Mouse (Mus musculus) hindbrain, embryonic 12.5 days (tissue): ENCODE data around the gene Apopt1. TPM values are rescaled to one million over a fixed set of nuclear protein-coding genes. Genes with fewer than 3 reads are reported as not detected.
A peak's percentile ranks its signal among the peaks of the same experiment; 100 is the strongest.
"Not testable (repeated sequence)": the region's sequence is repeated elsewhere in the genome, so short reads cannot be mapped to it uniquely, and the experiment has no call there.

Experiments
- ATAC-seq: fragments of 200-750 bp; cut with Nextera tagmentation; 2 replicates; pipeline ENCODE4 v1.8.0; 2017; ENCODE audit warnings: moderate TSS enrichment; ENCODE audit not compliant: low FRiP score
- H3K27ac ChIP-seq: fragments of 300-500 bp; sonication (generic); 2 replicates; pipeline ENCODE4 v1.5.1; 2016; ENCODE audit warnings: mild to moderate bottlenecking
- H3K27me3 ChIP-seq: fragments of 300-500 bp; sonication (generic); 2 replicates; pipeline ENCODE4 v1.6.1; 2016; ENCODE audit warnings: mild to moderate bottlenecking
- H3K36me3 ChIP-seq: fragments of 300-500 bp; sonication (generic); 2 replicates; pipeline ENCODE4 v1.6.1; 2016; ENCODE audit warnings: mild to moderate bottlenecking
- H3K4me1 ChIP-seq: fragments of 300-500 bp; sonication (generic); 2 replicates; pipeline ENCODE4 v1.6.1; 2016
- H3K4me2 ChIP-seq: fragments of 300-500 bp; sonication (generic); replicated peaks from 2 replicates; pipeline ENCODE4 v1.6.1; 2016; ENCODE audit warnings: mild to moderate bottlenecking
- H3K4me3 ChIP-seq: fragments of 300-500 bp; sonication (generic); 2 replicates; pipeline ENCODE4 v1.5.1; 2016; ENCODE audit warnings: mild to moderate bottlenecking
- H3K9ac ChIP-seq: fragments of 300-500 bp; sonication (generic); 2 replicates; pipeline ENCODE4 v1.6.1; 2016; ENCODE audit warnings: mild to moderate bottlenecking, moderate library complexity
- H3K9me3 ChIP-seq: fragments of 300-500 bp; sonication (generic); replicated peaks from 2 replicates; pipeline ENCODE4 v1.6.1; 2016; ENCODE audit warnings: mild to moderate bottlenecking
- WGBS: fragments of 180-500 bp; shearing (Covaris S2); methylation state at CpG from one replicate; pipeline ENCODE4 v1.1.7; 2016; 5-methylcytosine and 5-hydroxymethylcytosine counted together
- polyA plus RNA-seq: library from polyadenylated mRNA; unstranded; fragments of >200 nt; fragmentation: Nextera tagmentation; extraction: Ambion mirVana; gene quantifications from 2 replicates; pipeline ENCODE4 v1.2.1, GENCODE M21; 2016

The Apopt1 gene
- polyA plus RNA-seq, 1 experiment from 2014 or later = 54.0 TPM

DNA sequence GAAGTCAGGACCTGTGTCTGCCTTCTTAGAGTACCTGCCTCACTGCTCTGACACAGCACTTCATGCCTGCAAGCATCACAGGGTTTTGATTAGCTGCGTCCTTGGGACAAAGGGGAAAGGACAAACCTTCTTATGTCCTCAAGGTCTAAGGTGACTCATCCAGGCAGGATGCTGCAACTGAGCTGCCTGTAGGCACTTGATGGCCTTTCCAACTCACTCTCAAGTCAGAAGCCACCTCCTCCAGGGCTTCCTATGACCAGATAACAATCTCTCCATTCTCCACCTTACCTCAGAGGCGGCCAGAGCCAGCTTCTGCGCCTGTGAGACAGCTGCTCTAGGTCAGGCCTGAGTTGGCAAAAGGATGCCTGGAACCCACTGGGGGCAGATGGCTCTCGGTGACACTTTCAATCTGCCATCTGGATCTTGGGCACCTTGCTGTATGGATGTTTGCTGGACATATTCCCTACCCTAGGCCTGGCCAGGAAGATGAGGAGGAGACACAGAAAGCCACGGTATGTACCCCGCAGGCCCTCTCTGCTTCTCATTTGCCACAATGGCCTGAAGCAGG, 14.6 kb upstream of the Apopt1 start:
- no peak overlapping the region for H3K27ac ChIP-seq
- H3K9ac ChIP-seq = no peak overlapping the region; the same call in 1 of the 2 replicates
- H3K4me2 ChIP-seq = no peak overlapping the region
- peaks cover 36% of the 10 kb centered on the region for H3K4me1 ChIP-seq
- ATAC-seq = no peak
- WGBS = 68% methylated on average over 6 of the region's 6 CpGs
- no peaks in the 10 kb centered on the region for H3K27me3 ChIP-seq
- no peaks in the 10 kb centered on the region for H3K36me3 ChIP-seq
- no peaks in the 10 kb centered on the region for H3K9me3 ChIP-seq
- H3K4me3 ChIP-seq = no peak overlapping the region

DNA sequence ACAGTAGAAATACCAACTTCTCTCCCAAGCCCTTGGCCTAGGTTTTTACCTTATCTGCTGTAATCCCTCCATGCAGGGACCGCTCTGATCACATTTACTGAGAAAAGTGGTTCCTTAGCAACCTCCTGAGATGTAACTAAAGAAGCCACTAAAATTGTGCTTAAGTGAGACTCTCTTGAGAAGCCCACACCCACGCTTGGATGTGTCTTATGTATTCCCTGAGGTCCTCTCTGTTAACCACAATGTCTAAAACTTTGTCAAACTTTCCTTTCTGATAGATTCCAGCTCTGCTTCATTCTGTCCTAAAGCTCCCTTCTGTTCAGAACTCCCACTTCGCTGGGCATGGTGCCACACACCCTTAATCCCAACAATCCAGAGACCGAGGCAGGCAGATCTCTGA, 13.5 kb upstream of the Apopt1 start:
- WGBS = 90% methylated on average over 4 of the region's 4 CpGs

DNA sequence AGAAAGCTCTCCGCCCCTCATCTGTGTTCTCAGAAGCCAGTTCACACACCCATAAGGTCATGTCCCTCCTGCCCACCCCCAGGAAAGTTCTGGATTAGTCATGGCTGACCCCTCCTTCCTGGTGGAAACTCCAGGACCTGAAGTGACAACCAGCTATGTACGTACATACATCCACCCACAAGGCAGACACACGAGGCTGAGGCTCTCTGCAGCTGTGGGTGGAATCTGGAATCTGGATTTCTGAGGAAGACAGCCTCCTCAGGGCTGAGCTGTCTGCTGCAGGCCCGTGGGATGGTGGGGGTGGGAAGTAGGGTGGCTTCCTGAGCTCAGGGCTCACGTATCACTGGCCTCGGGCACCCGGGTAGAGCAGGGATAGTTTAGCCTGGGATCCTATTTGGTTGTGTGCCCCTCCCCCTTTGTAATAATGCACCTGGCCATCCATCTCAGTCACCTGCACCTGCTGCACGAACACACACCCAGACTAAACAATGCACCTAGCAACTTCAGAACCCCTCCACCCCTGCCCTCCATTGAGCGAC, 12.1 kb upstream of the Apopt1 start:
- Histone ChIP-seq H3K4me3 (no peak overlapping the region), H3K4me1 (peaks cover 13% of the 10 kb centered on the region), H3K4me2 (no peak overlapping the region), H3K27me3 (no peaks in the 10 kb centered on the region), H3K27ac (no peak overlapping the region), H3K9ac (no peak overlapping the region), H3K9me3 (no peaks in the 10 kb centered on the region), H3K36me3 (no peaks in the 10 kb centered on the region)
- WGBS = 72% methylated on average over 9 of the region's 9 CpGs
- no peak for ATAC-seq

More for the DNA sequence above, 13.5 kb upstream of the Apopt1 start:
- Histone ChIP-seq H3K27ac (no peak overlapping the region), H3K4me3 (no peak overlapping the region), H3K4me1 (peaks cover 25% of the 10 kb centered on the region), H3K27me3 (no peaks in the 10 kb centered on the region), H3K4me2 (no peak overlapping the region), H3K9me3 (no peaks in the 10 kb centered on the region), H3K9ac (no peak overlapping the region), H3K36me3 (no peaks in the 10 kb centered on the region)
- ATAC-seq = no peak

DNA sequence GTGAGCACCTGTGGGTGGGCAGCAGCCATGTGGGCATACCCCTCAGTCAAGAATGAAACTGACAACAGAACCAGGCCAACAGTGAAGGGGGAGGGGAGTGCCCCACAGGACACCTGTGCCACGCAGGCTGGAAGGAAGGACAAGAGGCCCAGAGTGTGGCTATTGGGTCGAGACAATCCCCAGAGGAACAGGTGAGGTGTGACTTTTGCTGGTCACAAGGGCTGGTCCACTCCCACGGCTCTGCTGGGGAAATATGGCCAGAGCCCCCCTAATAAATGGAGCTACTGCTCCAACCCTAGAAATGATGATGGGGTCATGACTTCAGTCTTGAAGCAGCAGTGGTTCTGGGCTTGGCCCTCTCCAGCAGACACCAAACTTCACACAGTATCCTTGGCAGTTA, 9.8 kb upstream of the Apopt1 start:
- WGBS = 83% methylated on average over 3 of the region's 3 CpGs
- ATAC-seq = no peak
- H3K9me3 ChIP-seq = no peaks in the 10 kb centered on the region
- peaks cover 12% of the 10 kb centered on the region for H3K36me3 ChIP-seq
- no peak overlapping the region for H3K27ac ChIP-seq
- no peaks in the 10 kb centered on the region for H3K27me3 ChIP-seq
- H3K4me2 ChIP-seq = no peak overlapping the region
- 0 out of 2 replicates have a peak, but pooled peaks cover 8% of the 10 kb centered on the region for H3K4me1 ChIP-seq
- no peak overlapping the region for H3K9ac ChIP-seq
- no peak overlapping the region for H3K4me3 ChIP-seq

DNA sequence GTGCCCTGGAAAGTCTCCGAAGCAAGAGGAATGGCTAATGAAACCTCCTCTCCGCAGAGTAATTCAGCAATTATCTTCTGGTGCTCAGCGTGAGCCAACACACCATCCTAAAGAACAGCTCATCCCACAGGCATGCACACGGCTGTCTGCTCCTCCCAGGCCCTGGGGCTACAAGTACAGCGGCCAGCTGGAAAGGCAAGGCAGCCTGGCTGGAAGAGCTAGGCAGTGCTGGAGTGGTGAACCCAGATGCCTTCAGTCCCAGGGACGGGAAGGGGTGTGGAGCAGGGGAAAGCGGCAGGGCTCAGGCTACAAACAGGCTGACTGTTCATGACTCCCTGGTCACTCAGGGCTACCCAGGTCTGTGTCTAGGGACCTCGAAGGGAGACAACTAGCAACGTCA, 8.5 kb upstream of the Apopt1 start:
- ATAC-seq = peak; percentile 46; the same call in 1 of the 2 replicates
- no peak overlapping the region for H3K9ac ChIP-seq
- 0 out of 2 replicates have a peak, but pooled peaks cover 2% of the 10 kb centered on the region for H3K4me1 ChIP-seq
- H3K27ac ChIP-seq = peak overlapping the region; percentile 2; the same call in 1 of the 2 replicates
- WGBS = 57% methylated on average over 9 of the region's 9 CpGs
- peaks cover 23% of the 10 kb centered on the region for H3K36me3 ChIP-seq
- no peak overlapping the region for H3K4me2 ChIP-seq
- no peaks in the 10 kb centered on the region for H3K9me3 ChIP-seq
- no peaks in the 10 kb centered on the region for H3K27me3 ChIP-seq
- H3K4me3 ChIP-seq = no peak overlapping the region

DNA sequence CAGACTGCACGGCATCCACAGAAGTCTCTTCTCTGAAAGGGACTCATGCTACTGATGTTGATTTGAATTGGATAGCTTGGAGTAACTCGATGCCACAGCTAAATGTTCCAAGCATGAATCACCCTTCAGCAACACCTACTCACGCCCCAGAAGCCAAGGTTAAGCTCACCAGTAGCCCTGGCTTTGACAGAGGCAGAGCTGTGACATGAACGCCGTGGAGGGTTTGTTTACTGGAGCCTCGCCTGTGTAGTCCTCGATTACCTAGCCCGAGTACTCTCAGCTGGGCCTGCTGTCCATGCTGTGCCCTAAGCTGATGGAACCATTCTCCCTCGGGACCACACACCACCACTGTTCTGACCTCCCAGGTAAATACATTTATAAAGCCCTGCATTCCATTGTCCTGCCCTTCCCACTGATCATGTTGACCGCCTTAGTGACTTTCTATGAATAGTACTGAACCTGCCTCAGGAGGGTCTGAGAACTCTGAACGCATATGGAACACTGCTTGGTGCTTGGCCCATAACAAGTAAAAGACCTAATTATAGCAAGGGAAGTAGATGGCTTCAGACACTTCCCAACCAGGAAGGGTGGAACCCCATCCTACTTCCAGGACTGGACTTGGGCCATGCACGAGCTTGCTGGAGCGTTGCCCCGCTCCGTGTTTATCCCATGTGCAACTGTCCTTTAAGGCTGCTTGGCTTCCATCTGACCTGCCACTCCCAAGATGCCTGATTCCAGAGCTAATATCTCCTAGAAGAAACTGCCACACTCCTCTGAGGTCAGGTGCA, 7.7 kb upstream of the Apopt1 start:
- WGBS = 79% methylated on average over 15 of the region's 15 CpGs
- peaks cover 31% of the 10 kb centered on the region for H3K36me3 ChIP-seq
- H3K9ac ChIP-seq = no peak overlapping the region
- 0 out of 2 replicates have a peak, but pooled peaks cover 2% of the 10 kb centered on the region for H3K4me1 ChIP-seq
- H3K4me2 ChIP-seq = no peak overlapping the region
- H3K4me3 ChIP-seq = no peak overlapping the region
- no peaks in the 10 kb centered on the region for H3K27me3 ChIP-seq
- H3K27ac ChIP-seq = no peak overlapping the region
- no peaks in the 10 kb centered on the region for H3K9me3 ChIP-seq
- no peak for ATAC-seq

DNA sequence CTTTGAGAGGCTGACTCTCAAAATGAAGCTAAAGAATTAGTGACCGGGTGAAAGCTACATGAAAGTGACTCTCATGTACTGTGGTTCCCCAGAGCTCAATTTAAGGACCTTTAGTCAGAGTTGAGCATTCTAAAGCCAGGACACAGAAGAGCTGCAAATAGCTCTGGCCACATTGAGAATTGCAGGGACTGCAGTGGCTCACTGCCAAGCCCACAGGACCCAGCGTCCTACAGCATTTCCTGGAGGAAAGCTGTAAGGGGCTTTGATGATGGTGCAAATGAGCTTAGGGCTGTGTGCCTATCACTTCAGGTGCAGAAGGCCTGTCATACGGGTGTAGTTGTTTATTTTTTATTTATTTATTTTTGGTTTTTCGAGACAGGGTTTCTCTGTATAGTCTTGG, 4.9 kb upstream of the Apopt1 start:
- H3K36me3 ChIP-seq = peaks cover 40% of the 10 kb centered on the region
- H3K27me3 ChIP-seq = no peaks in the 10 kb centered on the region
- WGBS = 82% methylated on average over 4 of the region's 4 CpGs
- H3K9me3 ChIP-seq = no peaks in the 10 kb centered on the region
- no peak for ATAC-seq
- H3K4me1 ChIP-seq = peaks cover 14% of the 10 kb centered on the region
- no peak overlapping the region for H3K27ac ChIP-seq
- H3K9ac ChIP-seq = no peak overlapping the region
- no peak overlapping the region for H3K4me2 ChIP-seq
- H3K4me3 ChIP-seq = no peak overlapping the region

DNA sequence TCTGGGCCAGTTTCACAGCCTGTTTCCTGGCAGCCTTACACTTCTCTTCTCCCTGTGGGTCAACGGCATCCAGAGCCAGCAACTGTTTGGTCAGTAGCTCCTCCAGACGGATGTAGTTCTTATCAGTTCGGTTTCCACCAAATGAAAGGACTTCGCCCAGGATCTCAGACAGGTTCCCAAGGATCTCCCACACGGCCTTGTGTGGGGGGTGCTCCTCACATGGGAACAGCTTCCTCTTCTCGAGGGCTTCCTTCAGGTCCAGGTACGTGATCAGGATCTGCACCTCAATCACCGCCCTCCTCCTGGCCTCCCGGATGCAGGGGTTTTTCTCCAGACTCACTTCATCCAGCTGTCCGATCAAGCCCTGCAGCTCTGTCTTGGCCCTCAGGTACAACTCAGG, 3.0 kb upstream of the Apopt1 start:
- H3K9me3 ChIP-seq = no peaks in the 10 kb centered on the region
- H3K27me3 ChIP-seq = no peaks in the 10 kb centered on the region
- no peak for ATAC-seq
- H3K4me2 ChIP-seq = no peak overlapping the region
- H3K4me3 ChIP-seq = no peak overlapping the region
- H3K36me3 ChIP-seq = peaks cover 40% of the 10 kb centered on the region
- H3K4me1 ChIP-seq = peaks cover 27% of the 10 kb centered on the region
- H3K9ac ChIP-seq = no peak overlapping the region
- no peak overlapping the region for H3K27ac ChIP-seq
- WGBS = 93% methylated on average over 10 of the region's 10 CpGs

DNA sequence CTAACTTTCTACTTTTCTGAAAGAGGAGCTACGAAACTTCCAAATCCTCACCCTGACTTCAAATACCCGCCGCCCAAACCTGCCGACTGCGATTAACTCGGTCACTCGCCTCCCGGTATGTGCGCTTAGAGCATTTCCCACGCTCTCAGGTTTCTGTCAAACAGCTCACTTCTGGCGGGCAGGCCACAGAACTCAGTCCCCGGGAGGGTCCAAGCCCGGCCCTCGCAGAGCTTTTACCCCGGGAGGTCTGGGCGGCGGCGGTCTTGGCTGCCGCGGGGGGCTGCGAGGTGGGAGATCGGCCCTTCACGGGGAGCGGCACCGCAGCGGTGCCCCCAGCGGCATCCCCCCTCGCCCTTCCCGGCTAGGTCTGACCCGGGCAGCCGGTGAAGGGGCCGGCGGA, 585 bp upstream of the Apopt1 start:
- H3K4me2 ChIP-seq = peak overlapping the region; percentile 75
- peak overlapping the region; percentile 86 for H3K27ac ChIP-seq
- WGBS = 1% methylated on average over 33 of the region's 33 CpGs
- H3K27me3 ChIP-seq = no peaks in the 10 kb centered on the region
- H3K9ac ChIP-seq = peak overlapping the region; percentile 98
- no peaks in the 10 kb centered on the region for H3K9me3 ChIP-seq
- no peak; the same call in 1 of the 2 replicates for ATAC-seq
- H3K4me3 ChIP-seq = peak overlapping the region; percentile 100
- peaks cover 42% of the 10 kb centered on the region for H3K36me3 ChIP-seq
- H3K4me1 ChIP-seq = peaks cover 26% of the 10 kb centered on the region

DNA sequence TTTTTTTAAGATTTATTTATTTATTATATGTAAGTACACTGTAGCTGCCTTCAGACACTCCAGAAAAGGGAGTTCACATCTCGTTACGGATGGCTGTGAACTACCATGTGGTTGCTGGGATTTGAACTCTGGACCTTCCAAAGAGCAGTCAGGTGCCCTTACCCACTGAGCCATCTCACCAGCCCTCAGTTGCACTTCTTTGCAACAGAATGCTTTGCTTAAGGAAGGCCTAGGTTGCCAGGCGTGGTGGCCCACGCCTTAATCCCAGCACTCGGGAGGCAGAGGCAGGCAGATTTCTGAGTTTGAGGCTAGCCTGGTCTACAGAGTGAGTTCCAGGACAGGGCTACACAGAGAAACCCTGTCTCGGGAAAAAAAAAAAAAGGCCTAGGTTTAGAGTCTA, 819 bp downstream of the Apopt1 start:
- H3K27me3 ChIP-seq, H3K9ac ChIP-seq, H3K9me3 ChIP-seq, H3K27ac ChIP-seq, ATAC-seq: not testable (repeated sequence)
- peaks cover 30% of the 10 kb centered on the region for H3K36me3 ChIP-seq
- H3K4me1 ChIP-seq = peaks cover 31% of the 10 kb centered on the region
- H3K4me2 ChIP-seq = peak overlapping the region; percentile 75
- WGBS = 81% methylated on average over 6 of the region's 6 CpGs
- peak overlapping the region; percentile 100 for H3K4me3 ChIP-seq

DNA sequence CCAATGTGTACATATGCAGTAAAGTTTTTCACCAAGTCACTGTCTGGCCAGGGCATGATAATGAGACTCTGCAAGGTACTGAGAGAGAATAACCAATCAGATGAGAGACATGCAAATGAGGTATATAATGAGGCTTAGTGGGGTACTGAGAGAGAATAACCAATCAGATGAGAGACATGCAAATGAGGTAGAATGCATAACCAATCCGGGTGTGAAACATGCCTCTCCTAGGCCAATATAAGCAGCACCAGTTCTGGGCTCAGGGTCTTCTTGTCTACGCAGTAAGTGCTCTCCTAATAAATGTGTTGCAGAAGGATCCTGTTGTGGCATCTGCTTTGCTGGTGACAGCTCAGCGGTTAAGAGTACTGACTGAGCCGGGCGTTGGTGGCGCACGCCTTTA, 3.4 kb downstream of the Apopt1 start:
- Histone ChIP-seq H3K4me2 (no peak overlapping the region), H3K9me3 (no peaks in the 10 kb centered on the region), H3K9ac (no peak overlapping the region), H3K27ac (no peak overlapping the region), H3K4me1 (peaks cover 28% of the 10 kb centered on the region), H3K4me3 (no peak overlapping the region), H3K36me3 (peaks cover 6% of the 10 kb centered on the region; the same call in 1 of the 2 replicates), H3K27me3 (no peaks in the 10 kb centered on the region)
- 96% methylated on average over 7 of the region's 7 CpGs for WGBS
- ATAC-seq = no peak

DNA sequence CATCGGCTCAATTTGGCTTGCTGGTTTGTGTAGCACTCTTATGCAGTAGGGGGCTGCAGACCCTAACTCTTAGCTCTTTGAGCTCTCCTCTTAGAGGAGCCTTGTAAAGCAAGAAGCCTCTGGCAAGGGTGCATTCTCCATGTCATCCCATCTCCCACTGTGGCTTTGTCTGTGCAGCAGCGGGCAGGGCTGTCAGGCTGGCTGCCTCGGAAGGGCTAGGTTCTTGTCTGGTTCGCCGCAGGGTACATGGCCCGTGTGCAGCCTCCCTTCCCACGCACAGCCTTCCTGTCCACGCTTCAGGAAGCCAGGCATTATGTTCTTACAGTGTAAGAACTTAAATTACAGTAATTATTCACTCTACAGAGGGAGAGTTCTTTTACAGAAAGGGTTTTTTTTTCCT, 5.6 kb downstream of the Apopt1 start:
- 0 out of 2 replicates have a peak overlapping the region, but pooled peaks have one; percentile 11 for H3K4me2 ChIP-seq
- peak overlapping the region; percentile 52 for H3K9ac ChIP-seq
- H3K27ac ChIP-seq = peak overlapping the region; percentile 66
- H3K27me3 ChIP-seq = no peaks in the 10 kb centered on the region
- peaks cover 9% of the 10 kb centered on the region for H3K36me3 ChIP-seq
- no peaks in the 10 kb centered on the region for H3K9me3 ChIP-seq
- no peak overlapping the region for H3K4me3 ChIP-seq
- H3K4me1 ChIP-seq = peaks cover 19% of the 10 kb centered on the region
- no peak for ATAC-seq
- 35% methylated on average over 8 of the region's 8 CpGs for WGBS
